Mouse (Mus musculus) right cerebral cortex, postnatal 25 days (tissue): ENCODE data around the gene Prkce.

ENCODE experiments used
- DNase-seq: peaks from one replicate; pipeline ENCODE4 v3.0.0; 2022

Gene Prkce

DNA sequence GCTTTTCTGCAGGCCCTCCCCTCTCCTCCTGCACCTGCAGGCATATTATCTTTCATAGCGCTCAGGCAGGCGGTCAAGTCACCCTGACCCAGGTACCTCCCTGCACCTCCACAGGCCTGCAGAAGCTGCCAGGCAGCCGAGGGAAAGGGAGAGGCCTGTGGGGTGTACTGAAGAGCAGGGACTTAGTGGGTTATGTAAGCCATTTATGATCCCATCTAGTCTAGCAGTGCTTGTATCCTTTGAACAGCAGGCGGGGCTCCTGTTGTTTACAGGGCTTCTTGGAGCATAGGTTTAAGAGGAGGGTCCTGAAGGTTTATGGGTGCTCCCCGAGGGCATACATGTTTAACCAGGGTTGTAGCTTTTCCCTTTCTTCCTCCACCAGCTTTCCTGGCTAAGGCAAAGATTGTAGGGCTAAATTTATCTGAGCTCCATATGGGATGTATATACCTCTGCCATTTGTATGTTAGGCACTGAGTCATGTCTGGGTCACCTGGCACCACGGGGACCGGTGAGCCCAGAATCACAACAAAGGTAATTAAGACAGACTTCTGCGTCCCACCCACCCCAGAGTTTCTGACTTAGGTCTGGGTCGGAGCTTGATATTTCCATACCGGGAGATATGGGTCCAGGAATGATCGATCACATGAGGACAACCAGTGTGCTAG is 96.5 kb downstream of the Prkce start:
- no peak for DNase-seq

DNA sequence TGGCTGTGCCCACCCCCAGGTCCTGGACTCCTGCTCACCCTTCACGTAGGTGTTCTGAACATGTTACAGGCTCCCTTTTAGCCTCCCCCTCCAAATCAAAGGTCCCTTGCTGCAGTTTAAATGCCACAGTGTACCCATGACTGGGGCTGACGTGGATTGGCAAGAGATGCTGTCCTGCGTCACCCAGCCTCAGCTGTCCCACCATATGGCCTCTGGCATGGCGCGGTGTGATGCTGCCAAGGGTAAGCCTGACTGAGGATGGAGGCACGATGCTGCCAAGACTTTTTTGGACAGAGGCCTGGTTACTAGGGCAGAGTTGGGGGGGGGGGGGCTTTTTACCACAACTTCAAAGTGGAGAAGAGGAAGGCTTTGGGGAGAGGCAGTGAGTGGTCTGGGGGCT is 98.5 kb downstream of the Prkce start:
- peak; percentile 50 for DNase-seq

DNA sequence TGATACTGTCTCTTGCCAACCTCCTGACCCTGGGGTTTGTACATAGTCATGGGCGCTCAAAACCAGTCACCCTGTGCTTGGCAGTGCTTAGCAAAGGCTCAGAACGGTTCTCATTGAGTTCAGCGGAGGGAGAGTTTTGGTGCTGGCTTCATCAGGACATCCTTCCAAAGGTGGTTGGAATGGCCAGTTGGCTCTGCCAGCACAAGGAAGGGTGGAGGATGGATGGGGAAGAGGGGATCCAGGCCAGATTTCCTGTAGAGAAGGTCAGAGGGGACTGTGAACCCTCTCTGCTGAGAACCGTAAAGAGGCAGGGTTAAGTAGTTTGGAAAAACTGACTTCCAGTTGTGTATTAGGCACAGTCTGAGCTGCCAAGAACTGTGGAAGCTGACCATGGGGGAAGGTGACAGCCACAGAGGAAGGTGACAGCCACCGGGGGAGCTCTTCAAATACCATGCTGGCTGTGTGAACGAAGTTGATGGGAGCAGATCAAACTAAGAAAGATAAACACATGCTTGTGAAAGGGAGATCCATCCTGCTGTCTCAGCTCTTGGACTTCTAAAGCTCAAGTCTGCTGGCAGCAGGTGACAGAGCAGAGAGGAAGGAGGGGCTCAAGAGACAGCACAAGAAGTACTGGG is 99.7 kb downstream of the Prkce start:
- no peak for DNase-seq

DNA sequence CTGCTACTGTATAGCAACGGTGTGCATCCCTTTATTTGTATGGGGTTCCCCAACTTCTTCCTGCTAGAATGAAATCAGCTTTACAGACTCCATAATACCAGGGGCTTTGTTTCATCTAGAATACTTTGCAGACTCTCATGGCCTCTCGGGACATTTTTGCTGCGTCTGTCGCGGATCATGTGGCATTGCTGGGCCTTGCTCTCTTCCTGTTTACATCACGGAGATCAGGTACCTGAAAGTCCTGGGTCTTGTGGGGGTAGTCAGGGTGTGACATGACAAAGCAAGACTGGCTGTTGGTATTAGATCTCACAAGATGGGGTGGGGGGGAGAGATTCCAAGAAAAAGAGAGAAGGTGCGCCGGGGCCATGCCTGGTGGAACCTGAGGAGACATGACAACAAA is 102.1 kb downstream of the Prkce start:
- no peak for DNase-seq

DNA sequence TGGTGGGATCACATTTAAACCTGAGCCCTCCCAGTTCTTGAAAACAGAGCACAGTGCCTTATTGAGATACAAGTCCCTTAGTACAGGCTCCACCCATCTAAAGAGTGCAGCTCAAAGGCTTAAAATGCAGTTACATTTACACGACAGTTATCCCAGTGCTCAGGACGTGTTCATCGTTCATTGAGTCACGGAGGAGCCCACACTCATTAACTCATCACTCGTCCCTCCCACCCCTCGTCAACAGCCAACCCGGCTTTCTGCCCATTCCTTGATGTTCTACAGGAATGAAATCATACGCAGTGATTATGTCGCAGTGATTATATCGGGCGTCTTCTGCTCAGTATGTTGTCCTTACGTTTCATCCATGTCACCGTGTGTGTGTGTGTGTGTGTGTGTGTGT is 102.9 kb downstream of the Prkce start:
- no peak for DNase-seq

DNA sequence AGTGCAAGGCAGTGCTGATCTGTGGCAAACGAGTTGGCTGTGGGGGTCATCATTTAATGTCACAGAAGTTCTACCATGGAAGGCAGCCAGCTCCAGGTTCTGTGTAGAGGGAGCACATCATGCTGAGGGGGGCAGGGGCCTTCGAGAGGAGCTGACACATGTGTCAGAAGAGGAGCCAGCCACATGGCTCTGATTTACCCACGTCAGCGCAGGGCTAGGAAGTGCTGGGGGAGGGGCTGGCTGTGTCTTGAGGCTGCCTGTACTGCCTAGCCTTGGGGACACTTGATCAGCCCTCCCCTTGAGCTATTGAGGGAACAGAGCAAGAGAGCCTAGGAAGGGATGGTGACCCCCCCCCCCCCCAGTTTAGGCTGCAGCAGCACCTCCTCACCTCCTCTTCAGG is 103.7 kb downstream of the Prkce start:
- DNase-seq: no peak

DNA sequence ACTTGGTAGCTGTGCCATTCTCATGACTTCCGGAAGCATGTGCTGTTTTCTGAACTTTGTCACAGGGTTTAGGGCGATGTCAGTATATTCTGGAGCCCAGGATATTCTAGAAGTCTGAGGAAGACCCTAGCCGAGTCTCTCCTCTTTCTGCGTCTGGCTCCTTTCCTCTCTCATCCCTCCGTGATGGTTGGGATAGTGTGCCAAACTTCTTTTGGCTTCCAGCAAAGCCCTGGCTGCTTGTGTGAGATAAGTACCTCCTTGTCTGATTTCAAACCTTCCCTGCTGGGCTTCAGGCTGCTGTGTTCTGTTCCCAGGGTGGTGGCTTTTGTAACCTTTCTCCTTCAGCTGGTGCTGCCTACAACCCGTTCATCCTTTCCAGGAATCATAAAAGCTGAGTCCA is 105.4 kb downstream of the Prkce start:
- no peak for DNase-seq

DNA sequence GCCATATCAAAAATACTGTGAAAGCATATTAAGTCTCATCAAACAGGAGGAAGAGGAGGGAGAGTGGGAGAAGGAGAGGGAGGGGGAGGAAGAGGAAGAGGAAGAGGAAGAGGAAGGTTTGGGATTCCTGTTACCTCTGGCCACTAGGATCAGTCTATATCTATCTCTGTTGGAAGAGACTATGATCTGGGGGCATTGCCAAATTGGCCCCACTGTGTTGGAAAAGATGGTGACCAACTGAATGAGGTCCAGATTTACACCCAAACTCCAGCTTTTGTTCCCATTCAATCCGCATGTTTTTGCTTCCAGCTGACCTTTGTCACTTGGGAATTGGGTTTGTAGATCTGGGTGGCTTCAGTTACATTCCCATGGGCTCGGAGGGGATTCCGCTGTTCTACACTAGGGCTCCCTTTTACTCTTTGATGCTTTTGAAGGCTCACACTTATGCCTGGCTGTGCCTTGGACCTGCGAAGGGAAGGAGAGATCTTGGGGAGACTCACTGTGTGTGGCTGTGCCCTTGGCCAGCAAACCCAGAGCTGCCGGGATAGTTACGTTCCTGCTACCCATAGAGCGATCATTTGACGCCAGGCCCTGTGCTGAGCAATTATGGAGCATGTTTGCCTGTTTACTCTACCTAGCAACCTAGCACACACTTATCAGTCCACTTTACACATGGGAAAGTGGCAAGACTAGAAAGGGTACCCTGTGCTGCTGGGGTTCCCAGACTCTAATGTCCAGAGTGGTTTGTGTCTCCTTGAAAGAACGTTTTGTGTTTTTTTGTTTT is 106.2 kb downstream of the Prkce start:
- DNase-seq: no peak

DNA sequence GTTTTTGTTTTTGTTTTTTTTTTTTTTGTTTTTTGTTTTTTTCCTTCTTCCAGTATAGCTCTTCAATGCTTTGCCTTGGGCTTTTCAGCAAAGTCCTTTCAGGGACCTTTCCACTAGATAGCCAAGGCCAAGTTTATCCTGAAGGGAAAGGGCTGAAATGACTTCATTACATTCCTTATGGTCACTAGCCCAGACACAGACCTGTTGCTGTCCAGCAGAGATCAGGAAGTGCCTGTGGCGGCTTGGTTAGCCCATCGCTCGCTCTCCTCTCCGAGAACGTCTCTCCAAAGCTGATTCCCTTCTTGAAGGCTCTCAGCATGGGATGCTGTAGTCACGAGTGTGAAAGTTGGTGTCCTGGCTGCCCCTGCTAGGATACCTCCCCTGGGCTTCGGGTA is 106.8 kb downstream of the Prkce start:
- DNase-seq: no peak

DNA sequence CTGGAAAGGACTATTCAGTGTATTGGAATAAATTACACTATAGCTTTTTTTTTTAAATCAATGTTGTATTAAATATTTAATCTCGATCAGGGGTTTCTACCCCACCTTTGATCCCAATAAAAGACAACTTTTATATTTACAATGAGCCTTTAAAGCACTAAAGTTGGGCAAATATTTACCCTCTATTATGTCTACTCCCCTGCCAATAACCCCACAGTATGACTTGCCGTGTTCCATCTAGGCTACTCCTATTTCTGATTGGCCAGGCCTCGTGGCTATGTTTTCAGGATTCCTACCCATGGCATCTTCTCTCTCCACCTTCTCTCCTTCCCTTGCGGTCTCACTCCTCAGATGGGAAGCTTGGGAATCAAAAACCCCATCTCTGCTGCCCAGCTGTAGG is 108.8 kb downstream of the Prkce start:
- no peak for DNase-seq

DNA sequence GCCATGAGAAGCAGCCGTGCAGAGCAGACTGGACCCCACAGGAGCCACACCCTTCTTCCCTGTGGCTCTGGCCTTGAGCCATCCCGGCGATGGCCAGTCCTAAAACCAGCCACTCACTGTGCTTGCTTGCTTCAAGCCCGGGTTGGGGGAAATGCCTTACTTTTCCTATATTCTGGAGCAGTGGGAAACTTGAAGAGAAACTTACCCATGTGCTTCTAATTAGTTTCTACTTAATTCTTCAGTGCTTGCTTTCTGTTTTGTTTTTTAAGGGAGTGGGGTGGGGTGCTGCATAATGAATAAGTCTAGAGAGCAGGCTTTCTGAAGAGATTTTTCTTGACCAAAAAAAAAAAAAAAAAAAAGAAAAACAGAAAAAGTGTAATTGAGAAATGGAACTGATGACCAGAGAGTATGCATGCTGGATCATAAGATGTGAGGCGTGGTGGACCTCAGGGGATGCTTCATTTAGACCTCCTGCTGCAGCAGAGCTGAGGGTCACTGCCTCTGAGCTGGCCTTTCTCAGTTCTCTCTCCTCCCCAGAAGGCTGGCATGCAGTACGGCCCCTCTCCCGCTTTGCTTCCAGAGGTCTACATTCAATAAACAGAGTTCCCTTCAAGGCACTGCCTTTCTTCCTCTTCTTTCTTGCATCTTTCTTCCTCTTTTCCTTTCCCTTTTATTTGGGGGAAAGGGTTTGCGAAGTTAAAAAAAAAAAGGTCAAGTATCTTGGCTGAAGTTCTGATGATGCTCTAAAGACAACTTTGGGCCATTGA is 109.6 kb downstream of the Prkce start:
- DNase-seq: no peak

DNA sequence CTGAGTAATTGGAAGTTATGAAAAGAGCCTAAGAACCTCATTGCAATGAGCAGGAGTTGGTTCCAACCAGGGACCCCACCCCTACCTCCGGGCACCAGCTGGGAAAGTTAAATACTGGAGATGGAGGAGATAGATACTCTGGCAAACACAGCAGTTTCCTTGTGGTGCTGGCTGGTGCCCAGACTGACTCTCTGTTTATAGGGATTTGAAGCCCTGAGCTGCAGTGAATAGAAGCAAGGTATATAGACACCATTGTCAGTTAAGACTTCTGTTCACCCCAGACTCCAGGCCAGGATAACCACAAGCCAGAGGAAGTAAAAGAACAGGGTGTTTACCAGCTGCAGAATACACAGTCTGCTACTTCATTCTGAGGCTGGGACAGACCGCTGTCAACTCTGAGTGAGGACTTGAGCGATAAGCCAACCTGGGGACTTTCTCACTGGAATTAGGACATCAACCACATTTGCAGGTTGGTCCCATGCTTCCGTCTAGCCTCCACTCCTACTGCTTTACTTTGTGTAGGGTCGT is 110.5 kb downstream of the Prkce start:
- no peak for DNase-seq

DNA sequence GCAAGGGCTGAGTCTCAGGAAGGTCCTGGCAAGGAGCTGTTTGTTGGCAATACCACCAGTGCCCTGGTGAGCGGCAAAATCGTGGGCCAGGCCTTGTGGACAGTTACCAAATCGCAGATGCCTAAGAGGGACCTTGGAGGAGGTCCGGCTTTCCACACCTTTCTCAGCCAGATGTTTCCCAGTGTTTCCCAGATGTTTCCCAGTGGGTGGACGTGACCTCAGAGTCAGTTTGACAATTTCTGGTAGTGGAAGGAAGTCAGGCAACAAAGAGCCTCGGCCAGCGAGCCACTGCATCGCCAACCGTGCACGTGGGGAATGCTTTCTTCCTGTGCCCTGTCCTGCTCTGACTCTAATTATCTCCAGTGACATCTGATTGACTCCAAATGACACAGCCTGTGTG is 112.2 kb downstream of the Prkce start:
- DNase-seq: no peak

DNA sequence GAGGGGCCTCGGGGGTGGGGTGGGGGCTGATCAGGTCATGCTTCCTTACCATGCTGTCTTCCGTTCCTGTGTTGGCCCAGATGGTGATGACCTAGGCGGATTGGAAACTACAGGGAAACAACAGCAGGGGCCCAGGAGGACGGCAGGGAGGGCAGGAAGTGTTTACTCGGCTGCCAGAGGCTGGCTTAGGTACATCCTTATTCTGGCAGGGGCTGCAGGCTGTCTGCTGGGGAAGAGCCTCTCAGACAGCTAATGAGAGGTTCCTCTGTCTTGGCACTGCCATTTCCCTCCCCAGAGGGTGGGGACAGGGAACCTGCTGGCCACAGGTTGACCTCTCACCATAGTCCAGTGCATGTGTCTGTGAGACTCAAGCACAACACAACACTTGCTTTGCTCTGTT is 116.2 kb downstream of the Prkce start:
- DNase-seq: no peak

DNA sequence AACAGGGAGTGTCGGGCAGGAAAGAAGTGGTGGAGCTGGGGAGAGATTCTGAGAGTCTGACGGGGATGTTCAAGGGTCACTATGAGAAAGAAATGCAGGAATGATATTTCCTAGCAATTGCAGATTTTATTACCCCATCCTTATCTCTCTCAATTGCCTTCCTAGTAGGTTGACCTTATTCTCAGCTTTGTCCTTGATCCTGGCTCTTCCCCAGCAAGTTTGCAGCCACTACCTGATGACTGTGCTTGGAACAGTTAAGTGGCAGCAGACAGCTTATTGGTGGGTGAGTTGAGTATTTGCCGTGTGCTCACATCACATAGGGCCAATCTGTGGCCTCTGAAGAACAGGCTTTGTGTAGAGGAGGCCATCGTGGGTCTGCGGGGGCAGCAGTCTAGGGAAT is 117.5 kb downstream of the Prkce start:
- no peak for DNase-seq

DNA sequence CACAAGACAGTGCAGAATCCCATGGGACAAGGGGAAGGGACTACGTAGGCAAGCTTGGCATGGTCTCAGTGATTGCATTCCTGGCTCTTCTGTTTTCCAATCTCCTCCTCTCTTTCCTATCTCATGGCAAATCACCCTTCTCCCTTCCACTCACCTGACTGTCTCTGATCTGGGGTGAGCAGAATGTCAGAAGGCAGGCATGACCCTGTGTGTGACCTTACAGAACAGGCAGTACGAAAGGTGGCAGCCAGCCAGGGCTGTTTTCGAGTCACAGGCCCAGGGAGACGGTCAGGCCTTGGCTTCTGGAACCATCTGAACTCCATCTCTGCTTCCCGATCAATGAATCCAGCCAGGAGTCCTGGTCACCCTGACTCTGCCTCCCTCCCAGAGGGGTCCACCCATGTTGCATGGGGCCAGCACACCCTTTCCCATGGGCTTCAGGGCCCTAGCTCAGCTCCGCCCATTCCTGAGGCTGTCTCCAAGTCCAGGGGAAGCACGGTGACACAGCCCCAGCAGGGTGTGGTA is 119.2 kb downstream of the Prkce start:
- no peak for DNase-seq

DNA sequence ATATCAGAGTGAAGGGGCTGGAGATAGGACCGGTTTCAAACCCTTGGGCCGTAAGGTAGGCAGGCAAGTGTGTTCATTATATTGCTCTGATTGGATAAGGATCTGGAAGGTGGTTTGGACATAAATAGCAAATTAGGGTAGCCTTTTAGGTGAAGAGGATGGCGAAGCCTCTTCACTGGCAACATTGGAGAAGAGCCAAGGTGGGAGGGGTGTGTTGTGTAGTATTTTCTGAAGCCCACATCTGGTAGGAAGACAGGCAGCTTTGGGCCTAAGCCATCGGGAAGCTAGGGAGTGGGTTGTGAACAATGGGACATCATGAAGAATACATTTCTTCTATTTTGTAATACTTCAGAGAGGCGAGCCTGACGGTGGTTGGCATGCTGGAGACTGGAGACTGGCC is 125.1 kb downstream of the Prkce start:
- DNase-seq: no peak

DNA sequence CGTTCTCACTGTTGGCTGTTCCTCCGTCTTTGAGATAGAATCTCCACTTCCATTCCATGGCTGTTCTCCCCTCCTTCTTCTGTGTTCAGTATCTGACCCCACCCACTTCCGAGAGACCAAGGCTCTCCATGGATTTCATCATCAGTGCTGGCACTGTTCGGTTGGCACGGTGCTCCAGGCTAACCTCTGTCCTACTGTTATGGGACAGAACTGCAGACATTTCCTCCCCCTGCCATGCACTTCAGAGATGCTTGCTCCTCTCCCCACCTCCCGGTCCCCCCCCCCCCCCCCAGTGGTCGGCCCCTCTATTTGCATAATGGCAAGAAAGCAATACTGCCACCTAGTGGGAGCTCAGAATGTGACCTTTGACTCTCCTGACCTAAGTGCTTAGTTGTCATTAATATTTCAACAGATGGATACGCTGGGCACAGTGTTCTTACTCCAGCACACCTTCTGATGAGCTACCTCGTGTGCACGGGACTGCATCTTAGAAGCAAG is 125.7 kb downstream of the Prkce start:
- no peak for DNase-seq

DNA sequence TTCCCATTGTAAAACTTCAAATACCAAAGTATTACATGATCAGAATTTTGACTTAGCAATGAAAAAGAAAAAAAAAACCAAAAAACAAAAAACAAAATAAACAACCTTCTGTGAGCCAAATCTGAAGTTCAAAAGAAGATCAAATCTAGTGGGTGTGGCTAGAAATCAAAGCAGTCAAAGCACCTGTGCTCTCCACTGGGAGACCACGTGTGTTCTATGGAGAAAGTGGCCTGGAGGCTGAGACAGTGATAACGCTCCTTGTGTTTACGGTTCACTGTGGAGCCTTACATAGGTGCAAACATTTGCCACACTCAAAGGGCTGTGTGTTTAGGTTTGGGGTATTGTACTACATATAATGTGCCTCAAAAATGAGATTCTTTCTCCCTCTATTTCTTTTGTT is 132.0 kb downstream of the Prkce start:
- no peak for DNase-seq

DNA sequence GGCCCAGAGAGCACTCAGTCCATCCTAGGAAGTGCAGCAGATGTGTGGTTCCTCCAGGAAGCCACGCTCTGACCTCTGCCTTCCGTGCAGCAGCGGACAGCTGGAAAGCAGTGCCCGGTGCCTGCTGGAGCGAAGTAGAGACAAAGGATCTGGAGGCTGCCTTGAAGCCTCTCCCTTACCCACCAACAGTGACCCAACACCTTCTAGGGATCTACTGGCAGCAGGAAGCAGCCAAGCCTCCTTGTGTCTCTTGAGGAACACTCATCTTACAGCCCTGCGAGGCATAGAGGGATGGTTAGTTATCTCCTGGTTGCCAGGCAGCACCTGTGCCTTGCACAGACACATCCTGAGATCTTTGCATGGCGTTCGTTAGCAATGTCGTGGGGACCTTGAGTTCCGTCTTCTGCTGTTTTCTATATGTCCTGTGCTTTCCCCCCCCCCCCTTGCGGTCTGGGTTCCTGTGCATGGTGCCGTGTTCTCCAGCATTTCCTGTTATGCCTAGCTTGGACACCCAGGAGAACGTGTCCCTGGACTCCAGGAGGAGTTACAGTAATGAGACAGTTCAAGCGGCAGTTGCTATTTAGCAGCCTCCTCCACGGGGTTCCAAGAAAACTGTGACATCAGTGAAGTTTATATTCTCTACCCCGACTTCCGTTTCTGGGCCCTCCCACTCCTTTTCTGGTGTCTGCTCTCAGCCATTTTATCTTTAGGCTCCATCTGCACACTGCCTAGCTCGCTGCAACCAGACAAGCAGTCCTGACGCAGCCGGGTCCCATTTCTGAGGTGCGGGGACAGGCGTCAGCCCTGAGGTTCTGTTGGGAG is 133.4 kb downstream of the Prkce start:
- DNase-seq: peak; percentile 80

DNA sequence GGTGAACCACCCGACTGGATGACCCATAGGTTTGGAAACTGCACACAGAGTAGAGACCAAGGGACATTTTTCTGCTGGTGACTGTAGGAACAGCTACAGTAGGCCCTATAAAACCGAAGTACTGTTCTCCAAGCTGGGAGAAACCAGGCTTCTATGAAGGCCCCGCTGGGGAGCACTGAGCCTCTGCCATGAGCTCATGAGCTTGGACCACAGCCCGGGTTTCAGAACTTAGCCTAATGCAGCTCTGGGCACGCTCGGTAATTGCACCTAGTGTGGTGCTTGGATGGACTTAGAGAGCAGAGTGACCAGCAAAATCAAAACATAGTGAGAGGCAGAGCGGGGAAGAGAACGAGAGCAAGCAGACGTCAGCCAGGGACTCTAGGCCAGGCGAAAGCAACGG is 134.7 kb downstream of the Prkce start:
- DNase-seq: no peak

DNA sequence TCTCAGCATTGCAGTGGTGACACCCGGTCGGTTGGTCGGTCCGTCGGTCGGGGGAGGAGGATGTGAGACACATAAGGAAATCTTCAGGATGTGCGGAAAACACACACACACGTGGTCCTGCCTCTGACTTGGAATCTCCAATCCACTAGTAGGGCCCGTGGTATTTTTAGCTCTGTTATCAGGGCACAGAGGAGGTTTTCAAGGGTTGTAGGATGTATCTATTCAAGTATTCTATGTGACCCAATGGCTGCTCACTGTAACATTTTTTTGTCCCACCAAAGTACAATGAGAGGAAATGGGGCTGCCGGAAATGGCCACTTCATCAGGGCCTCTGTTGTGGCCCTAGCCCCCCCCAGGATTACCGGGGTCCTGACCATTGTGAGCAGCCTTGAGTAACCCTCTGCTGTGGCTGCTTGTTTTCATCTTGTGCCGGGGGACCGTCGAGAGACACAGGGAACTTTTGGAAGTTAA is 135.3 kb downstream of the Prkce start:
- no peak for DNase-seq
